Mouse (Mus musculus) mature B cell (primary cell): ENCODE results near the gene Cdkal1.

Experiments used
- in situ Hi-C: fragments of 300-500 bp; cut with MboI; formaldehyde crosslinking; loops from 2 replicates; pipeline ENCODE4 v1.14.3; 2019

Gene Cdkal1

DNA sequence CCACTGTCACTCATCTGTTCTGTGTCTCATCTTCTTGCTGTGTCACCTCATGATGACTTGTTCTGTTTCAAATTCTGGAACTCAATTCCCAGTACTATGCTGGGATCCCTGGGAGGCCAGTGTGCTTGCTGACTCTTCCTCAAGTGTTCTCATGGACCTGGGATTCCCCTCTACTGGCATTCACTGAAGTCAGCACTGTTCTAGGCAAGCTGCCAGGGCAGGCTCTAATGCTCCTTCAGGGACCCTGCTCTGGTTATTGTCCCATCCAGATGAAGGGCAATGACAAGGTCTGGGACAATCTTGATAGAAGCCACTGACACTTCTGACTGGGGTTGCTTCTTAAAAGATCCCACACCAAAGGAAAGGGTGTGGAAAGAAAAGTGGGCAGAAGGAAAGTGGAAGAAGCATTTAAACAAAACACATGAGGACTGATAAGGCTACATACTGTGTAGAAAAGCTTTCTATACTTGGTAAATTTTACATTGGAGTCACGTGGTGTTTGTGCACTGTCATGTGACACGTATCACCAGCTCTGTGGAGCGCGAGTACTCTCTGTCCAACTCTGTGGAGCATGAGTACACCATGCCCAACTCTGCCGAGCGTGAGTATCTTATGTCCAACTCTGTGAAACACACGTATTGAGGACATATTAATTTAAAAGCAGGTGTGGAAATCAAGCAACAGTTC is 227.9 kb downstream of the Cdkal1 start:
- in situ Hi-C loops = no loop called here

- in situ Hi-C loops = no loop called here
Observed at GRCm38 (mm10) chr13:29624929-29625328, 230.5 kb downstream of the Cdkal1 start.

DNA sequence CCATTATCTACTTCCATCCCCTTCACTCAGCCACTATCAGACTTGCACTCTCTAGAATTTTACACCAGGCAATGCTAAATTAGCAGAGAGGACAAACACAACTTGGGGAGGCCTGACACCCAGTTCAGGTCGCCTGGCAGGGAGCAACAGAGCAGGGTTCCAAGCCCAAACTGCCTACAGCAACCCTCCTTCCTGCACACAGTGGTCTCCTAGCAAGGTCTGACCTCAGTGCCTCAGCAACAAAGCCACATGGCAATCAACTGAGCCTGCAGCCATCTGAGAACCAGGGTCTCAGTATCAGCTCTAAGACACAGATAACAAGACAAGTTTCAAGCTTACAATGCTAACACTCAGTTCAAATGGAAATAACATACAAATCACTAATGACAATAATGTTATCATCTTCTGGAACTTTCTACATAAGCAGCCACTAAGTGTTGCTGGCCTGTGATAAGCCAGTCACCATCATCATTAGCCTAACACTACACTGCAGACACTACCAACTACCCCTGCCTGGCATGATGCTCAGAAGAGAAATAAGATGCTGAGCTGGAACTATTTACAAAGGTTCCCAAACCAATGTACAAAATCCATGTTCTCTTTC is 231.7 kb downstream of the Cdkal1 start:
- in situ Hi-C loops = no loop called here

- in situ Hi-C loops = no loop called here
Observed at GRCm38 (mm10) chr13:29621881-29622280, 233.6 kb downstream of the Cdkal1 start.

GRCm38 (mm10) chr13:29621363-29621762 is 234.1 kb downstream of the Cdkal1 start:
- in situ Hi-C loops = no loop called here

DNA sequence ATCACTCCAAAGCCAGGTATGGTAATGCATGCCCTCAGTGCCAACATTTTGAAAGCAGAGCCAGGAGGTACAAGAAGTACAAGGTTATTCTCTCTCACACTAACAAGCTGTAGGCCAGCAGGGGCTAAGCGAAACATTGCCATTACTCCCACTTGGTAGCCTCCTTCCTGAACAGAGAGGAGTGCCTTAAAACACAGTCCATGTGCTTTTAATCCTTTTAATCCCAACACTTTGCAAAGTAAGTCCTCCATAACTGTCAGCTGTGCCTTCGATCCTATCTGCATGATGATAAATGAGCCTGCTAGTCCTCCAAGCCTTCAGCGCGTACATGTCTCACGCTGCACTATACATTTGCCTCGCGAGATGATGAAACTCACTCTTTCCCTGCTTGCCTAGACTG is 234.6 kb downstream of the Cdkal1 start:
- in situ Hi-C loops = no loop called here

GRCm38 (mm10) chr13:29616654-29617171 is 238.8 kb downstream of the Cdkal1 start:
- in situ Hi-C loops = no loop called here

DNA sequence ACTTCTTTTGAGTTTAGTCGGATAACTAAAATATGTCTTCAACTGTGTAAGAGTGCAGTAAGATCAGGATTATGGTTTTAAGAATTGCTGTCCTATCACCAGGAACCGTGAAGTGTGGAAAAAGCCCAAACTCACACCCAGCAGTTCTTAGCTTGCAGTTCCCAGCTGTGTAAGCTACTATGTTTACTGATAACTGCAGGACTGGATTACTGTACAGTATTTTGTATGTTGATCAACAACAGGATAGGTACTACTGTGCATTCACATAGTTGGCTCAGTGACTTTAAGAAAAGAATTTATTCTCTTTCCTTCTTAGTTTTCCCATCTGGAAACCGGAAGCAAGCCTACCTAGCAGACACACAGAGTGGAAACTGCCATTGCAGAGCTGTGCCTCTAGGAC is 239.5 kb downstream of the Cdkal1 start:
- in situ Hi-C loops = no loop called here

- in situ Hi-C loops = no loop called here
Observed at GRCm38 (mm10) chr13:29615081-29615480, 240.4 kb downstream of the Cdkal1 start.

GRCm38 (mm10) chr13:29610051-29610931 is 245.2 kb downstream of the Cdkal1 start:
- in situ Hi-C loops = no loop called here

GRCm38 (mm10) chr13:29609441-29609840 is 246.0 kb downstream of the Cdkal1 start:
- in situ Hi-C loops = no loop called here

GRCm38 (mm10) chr13:29604241-29604640 is 251.2 kb downstream of the Cdkal1 start:
- in situ Hi-C loops = no loop called here

DNA sequence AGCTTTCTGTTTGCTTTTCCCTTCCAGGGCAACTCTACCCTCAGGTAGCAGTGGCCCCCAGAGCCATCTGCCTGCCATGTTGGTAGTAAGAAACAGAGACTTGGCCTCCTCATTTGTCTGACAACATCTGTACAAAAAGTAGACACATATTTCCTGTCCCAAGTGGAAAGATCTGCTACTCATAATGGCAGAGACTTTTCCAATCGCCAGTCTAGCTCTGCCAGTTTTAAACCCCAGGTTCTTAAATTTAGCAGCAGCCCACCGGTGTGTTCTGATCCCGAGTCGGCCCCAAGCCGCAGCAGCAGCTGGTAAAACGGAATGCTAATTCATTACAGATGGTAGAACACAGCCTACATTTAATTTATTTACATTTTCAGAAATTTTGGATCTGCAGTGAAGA is 251.9 kb downstream of the Cdkal1 start:
- in situ Hi-C loops = no loop called here

DNA sequence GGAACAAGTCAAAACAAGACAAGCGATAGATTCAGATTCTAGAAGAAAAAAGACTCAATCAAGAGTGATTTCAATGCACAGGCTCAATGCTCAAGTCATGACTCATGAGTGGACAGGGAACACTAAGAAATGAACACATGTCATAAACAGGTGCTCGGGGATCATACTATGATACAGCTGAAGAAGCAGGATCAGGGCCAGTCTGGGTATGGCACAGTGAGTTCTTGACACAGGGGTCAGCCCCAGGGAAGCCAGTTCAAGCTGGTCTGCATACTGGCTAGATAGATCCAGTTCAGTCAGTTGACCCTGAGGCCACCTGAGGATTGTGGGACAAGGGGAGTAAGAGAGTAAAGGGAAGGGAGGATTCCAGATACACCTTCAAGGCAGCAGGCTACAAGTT is 254.4 kb downstream of the Cdkal1 start:
- in situ Hi-C loops = no loop called here

GRCm38 (mm10) chr13:29599646-29600045 is 255.8 kb downstream of the Cdkal1 start:
- in situ Hi-C loops = no loop called here

GRCm38 (mm10) chr13:29596735-29597134 is 258.7 kb downstream of the Cdkal1 start:
- in situ Hi-C loops = no loop called here

DNA sequence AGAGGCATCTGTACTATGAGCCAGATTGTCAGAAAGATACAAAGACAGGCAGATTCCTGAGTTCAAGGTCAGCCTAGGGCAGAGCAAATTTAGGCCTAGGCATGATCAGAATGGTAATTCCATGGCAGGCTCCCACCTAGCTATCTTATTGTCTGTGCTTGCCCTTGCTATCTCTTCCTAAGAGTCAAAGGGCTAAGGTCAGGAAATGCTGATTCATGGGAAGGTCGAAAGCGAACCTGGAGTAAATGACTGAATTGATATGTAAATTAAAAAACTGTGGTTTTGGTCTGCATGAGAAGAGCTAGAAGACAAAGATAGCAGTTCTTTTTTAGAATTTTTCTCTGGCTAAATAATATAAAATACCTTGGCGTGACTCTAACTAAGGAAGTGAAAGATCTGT is 262.4 kb downstream of the Cdkal1 start:
- in situ Hi-C loops = no loop called here

DNA sequence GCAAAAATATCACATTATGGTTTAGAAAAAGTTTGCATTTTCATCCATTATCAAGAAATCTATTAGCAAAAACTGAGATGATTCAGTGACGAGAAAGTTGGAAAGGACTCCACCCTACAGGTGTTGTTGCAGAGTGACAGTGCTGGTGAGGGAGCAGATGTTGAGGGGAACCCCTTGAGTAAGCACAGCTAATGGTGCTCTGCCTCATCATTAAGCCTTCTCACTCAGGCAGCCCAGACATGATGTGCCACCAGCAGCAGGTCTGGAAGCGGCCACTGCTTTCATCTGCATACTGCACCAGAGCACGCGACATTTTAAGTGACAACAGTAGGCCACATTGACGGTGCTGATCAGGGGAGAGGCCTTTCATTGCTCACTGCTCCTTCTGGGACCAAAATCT is 264.8 kb downstream of the Cdkal1 start:
- in situ Hi-C loops = no loop called here

DNA sequence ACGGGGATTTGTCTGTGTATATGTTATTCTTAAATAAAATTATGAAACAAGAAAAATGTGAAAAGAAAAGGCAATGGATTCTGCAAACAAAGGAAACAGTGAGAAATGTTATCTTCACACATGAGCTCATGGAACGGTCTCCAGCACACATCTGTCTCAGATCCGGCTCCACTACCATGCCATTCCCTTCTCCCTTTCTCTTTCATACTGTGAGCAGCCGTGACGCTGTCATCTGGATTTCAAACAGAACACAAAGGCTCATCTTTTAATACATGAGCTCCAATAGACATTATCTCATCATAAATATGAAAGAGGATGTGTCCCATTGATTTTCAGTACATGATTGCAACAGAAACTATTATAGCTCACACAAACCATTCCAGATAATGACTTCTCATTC is 265.3 kb downstream of the Cdkal1 start:
- in situ Hi-C loops = no loop called here

DNA sequence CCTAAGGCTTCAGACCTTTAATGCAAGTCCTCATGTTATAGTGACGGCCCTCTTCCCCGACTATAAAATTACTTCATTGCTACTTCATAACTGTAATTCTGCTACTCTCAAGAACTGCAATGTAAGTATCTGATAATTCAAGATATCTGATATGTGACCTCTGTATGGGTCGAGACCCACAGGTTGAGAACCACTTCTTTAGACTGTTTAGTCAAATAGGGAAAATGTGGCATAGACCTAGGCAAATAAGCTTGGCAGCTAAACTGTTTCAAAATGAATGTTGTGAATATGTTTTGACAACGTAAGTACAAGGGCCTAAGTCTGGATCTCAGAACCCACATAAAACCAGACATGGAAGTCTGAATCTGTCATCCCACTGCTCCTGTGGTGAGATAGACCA is 266.8 kb downstream of the Cdkal1 start:
- in situ Hi-C loops = no loop called here

DNA sequence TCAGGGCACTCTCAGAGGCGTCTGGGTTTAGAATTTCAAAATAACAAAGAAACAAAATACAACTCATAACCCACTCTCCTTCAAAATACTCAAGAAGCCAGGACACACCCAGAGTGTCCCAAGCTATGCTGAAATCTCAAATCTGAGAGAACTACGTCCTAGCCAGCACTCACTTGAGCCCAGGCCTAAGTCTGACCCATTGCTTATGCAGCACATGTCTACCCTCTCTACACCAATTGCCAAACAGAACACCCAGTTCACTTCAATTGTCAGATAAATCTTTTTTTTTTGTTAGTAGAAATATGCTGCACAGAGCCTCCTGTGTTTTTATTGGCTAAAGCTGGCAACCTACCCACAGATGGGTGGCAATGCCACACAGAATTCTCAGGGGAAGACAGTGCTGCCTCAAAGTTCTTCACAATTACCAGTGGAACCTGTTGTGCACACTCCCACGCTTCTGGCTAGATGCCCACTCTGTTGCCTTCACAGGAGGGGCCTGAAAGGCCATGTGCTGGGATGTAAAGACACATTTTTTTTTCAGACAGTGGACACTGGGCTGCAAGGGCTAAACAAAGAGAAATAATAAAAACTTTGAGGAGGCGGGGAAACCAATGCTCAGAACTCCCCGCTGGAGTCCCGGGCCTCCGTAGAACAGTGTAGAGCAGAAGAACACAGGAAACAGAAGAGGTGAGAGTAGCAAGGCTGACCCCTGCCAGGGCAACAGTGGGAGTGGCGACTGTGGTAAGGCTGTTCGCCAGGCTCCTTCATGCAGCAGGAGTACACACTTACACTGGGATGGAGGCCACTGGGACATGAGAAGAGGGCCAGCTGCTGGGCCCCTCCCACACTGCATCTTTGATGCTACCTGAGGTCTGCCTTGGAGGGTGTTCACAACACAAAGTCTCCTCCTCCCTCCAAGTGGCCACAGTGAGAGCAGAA is 273.4 kb downstream of the Cdkal1 start:
- in situ Hi-C loops = no loop called here

- in situ Hi-C loops = no loop called here
Observed at GRCm38 (mm10) chr13:29580780-29581179, 274.7 kb downstream of the Cdkal1 start.
